Mouse (Mus musculus): ENCODE data around the gene Hlcs.

The Hlcs gene

GRCm38 (mm10) chr16:94150125-94151103 lies 163.0 kb downstream of the Hlcs start:
- DNase-seq, result no peak

- no peak for DNase-seq
Measured at GRCm38 (mm10) chr16:94148139-94148538, 165.2 kb downstream of the Hlcs start.

GRCm38 (mm10) chr16:94143325-94143724 lies 170.0 kb downstream of the Hlcs start:
- no peak for DNase-seq

- no peak for DNase-seq
Measured at GRCm38 (mm10) chr16:94140746-94141145, 172.6 kb downstream of the Hlcs start.

- DNase-seq, result no peak
Measured at GRCm38 (mm10) chr16:94134218-94134617, 179.2 kb downstream of the Hlcs start.

GRCm38 (mm10) chr16:94128236-94128835 lies 185.0 kb downstream of the Hlcs start:
- DNase-seq, result no peak

- no peak for DNase-seq
Measured at GRCm38 (mm10) chr16:94126200-94126599, 187.2 kb downstream of the Hlcs start.

GRCm38 (mm10) chr16:94125172-94125981 lies 188.0 kb downstream of the Hlcs start:
- no peak for DNase-seq

- no peak for DNase-seq
Measured at GRCm38 (mm10) chr16:94123247-94123646, 190.1 kb downstream of the Hlcs start.

- DNase-seq, result no peak
Measured at GRCm38 (mm10) chr16:94122347-94122746, 191.0 kb downstream of the Hlcs start.

GRCm38 (mm10) chr16:94118394-94118793 lies 195.0 kb downstream of the Hlcs start:
- DNase-seq, result no peak

GRCm38 (mm10) chr16:94117333-94117732 lies 196.0 kb downstream of the Hlcs start:
- DNase-seq, result no peak

- no peak for DNase-seq
Measured at GRCm38 (mm10) chr16:94114693-94115092, 198.7 kb downstream of the Hlcs start.

- DNase-seq, result no peak
Measured at GRCm38 (mm10) chr16:94113160-94113559, 200.2 kb downstream of the Hlcs start.

GRCm38 (mm10) chr16:94097724-94098455 lies 215.5 kb downstream of the Hlcs start:
- no peak for DNase-seq

GRCm38 (mm10) chr16:94096479-94096878 lies 216.9 kb downstream of the Hlcs start:
- no peak for DNase-seq

- no peak for DNase-seq
Measured at GRCm38 (mm10) chr16:94095109-94095822, 218.1 kb downstream of the Hlcs start.

GRCm38 (mm10) chr16:94094251-94095108 lies 218.9 kb downstream of the Hlcs start:
- no peak for DNase-seq

GRCm38 (mm10) chr16:94093151-94093863 lies 220.1 kb downstream of the Hlcs start:
- no peak for DNase-seq

GRCm38 (mm10) chr16:94092511-94093150 lies 220.7 kb downstream of the Hlcs start:
- DNase-seq, result no peak
